Mouse (Mus musculus) stomach, postnatal 0 days (tissue): ENCODE measurements at regions not wholly inside any gene's neighbourhood (a gene's known extent, or its start where the extent isn't known, plus 50 kb on each side); places are given as distances from the start of the nearest gene placed in this dataset.

Experiments used
- ATAC-seq: fragments of 200-750 bp; cut with Nextera tagmentation; 2 replicates; pipeline ENCODE4 v1.8.0; 2017; ENCODE audit not compliant: low FRiP score, low TSS enrichment
- DNase-seq: peaks from one replicate; pipeline ENCODE4 v3.0.0-alpha.2; 2016; ENCODE audit warnings: low spot score
- H3K27ac ChIP-seq: fragments of 300-500 bp; sonication (generic); replicated peaks from 2 replicates; pipeline ENCODE4 v1.5.1; 2014; ENCODE audit warnings: mild to moderate bottlenecking, control low read depth
- H3K27me3 ChIP-seq: fragments of 300-500 bp; sonication (generic); 2 replicates; pipeline ENCODE4 v1.6.1; 2014; ENCODE audit warnings: low read length; ENCODE audit not compliant: control insufficient read depth, insufficient read depth
- H3K36me3 ChIP-seq: fragments of 300-500 bp; sonication (generic); 2 replicates; pipeline ENCODE4 v1.6.1; 2014; ENCODE audit warnings: low read length, mixed read lengths; ENCODE audit not compliant: control insufficient read depth, insufficient read depth
- H3K4me1 ChIP-seq: fragments of 300-500 bp; sonication (generic); replicated peaks from 2 replicates; pipeline ENCODE4 v1.6.1; 2014; ENCODE audit warnings: antibody characterized with exemption; ENCODE audit not compliant: control insufficient read depth, insufficient read depth
- H3K4me2 ChIP-seq: fragments of 300-500 bp; sonication (generic); replicated peaks from 2 replicates; pipeline ENCODE4 v1.6.1; 2014; ENCODE audit warnings: low read depth, mild to moderate bottlenecking, control low read depth, moderate library complexity
- H3K4me3 ChIP-seq: fragments of 300-500 bp; sonication (generic); 2 replicates; pipeline ENCODE4 v1.5.1; 2014; ENCODE audit warnings: low read depth, low read length, control low read depth
- H3K9ac ChIP-seq: fragments of 300-500 bp; sonication (generic); 2 replicates; pipeline ENCODE4 v1.6.1; 2014; ENCODE audit warnings: mild to moderate bottlenecking, low read length, control low read depth, mixed read lengths
- H3K9me3 ChIP-seq: fragments of 300-500 bp; sonication (generic); 2 replicates; pipeline ENCODE4 v1.6.1; 2016; ENCODE audit warnings: low read length; ENCODE audit not compliant: control insufficient read depth
- CTCF ChIP-seq: IDR thresholded peaks from 2 replicates; pipeline ENCODE4 v1.5.1; 2016; ENCODE audit warnings: antibody characterized with exemption, low read depth, mild to moderate bottlenecking, moderate library complexity
- EP300 ChIP-seq: optimal IDR thresholded peaks from 2 replicates; pipeline ENCODE3; 2016; ENCODE audit warnings: antibody characterized with exemption
- WGBS: fragments of 180-500 bp; shearing (Covaris S2); extraction: QIAGEN DNeasy Blood & Tissue Kit; methylation state at CpG from one replicate; pipeline ENCODE4 v1.1.7; 2014; 5-methylcytosine and 5-hydroxymethylcytosine counted together

- Histone ChIP-seq H3K4me1 (no peaks in the 10 kb centered on the region), H3K9ac (no peak overlapping the region), H3K4me3 (no peak overlapping the region), H3K4me2 (no peak overlapping the region), H3K27ac (no peak overlapping the region), H3K36me3 (no peaks in the 10 kb centered on the region), H3K9me3 (no peaks in the 10 kb centered on the region), H3K27me3 (no peaks in the 10 kb centered on the region)
- WGBS: 83% methylated on average over 2 of the region's 2 CpGs
- TF ChIP-seq EP300 (no peak), CTCF (no peak)
- ATAC-seq (no peak), DNase-seq (no peak)
These were observed 1184.4 kb downstream of the Efna5 start for GRCm38 (mm10) chr17:61696717-61697116.

DNA sequence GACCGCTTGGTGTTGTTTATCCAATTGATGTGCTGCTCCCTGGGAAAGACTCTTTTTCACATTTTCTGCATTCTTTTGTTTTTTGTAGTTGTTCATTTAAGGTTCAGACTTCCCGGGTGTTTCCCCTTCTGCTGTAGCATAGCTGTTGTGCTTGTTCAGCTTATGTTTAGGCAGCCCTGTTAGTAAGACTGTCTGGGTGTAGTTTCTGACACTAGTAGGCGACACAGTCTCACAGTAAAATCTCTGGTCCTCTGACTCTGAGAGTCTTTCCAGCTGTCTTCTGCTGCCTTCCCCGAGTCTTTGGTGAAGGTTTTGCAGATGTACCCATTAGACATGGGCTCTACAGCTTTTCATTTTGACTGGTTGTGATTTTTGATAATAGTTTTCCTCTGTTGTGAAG, 1194.8 kb downstream of the Efna5 start:
- no peak overlapping the region for H3K4me3 ChIP-seq
- WGBS: 54% methylated on average over 4 of the region's 4 CpGs

DNA sequence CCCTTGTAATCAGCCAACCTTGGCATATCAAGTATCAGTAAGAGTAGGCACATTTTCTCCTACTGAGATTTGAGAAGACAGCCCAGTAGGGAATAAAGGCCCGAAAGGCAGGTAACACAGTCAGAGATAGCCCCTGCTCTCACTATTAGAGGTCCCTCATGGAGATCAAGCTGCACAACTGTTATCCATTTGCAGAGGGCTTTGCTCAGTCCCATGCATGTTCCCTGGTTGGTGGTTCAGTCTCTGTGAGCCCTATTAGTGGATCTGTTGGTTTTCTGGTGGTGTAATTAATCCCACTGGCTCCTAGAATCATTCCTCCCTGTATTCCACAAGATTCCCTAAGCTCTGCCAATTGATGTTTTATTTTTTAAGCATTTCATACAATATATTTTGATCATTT, 1196.6 kb downstream of the Efna5 start:
- ATAC-seq: no peak

More for the DNA sequence above, 1194.8 kb downstream of the Efna5 start:
- Histone ChIP-seq H3K9ac (no peak overlapping the region), H3K9me3 (no peaks in the 10 kb centered on the region), H3K27me3 (no peaks in the 10 kb centered on the region), H3K36me3 (no peaks in the 10 kb centered on the region), H3K4me2 (no peak overlapping the region), H3K27ac (no peak overlapping the region), H3K4me1 (no peaks in the 10 kb centered on the region)
- TF ChIP-seq CTCF (peak; percentile 55), EP300 (no peak)
- no peak for DNase-seq
- no peak for ATAC-seq

DNA sequence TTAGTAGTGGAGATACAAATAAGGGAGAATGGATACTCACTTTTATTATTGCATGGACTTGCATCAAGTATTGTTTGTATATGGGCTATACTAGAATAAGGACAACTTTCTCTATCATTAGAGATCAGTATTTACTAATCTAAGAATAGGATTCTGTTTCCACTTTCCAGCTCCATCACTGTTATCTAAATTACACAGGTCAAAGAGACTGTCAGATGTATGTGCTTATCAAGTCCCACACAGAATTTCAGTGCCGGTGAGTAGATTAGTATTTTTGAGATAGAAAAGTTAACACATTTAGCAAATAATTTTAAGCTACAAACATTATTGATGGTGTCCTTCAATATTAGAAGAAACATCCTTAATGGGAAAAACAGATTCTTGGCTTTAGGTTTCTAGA, 1210.5 kb downstream of the Efna5 start:
- H3K27me3 ChIP-seq: no peaks in the 10 kb centered on the region
- ATAC-seq (no peak), DNase-seq (no peak)
- H3K36me3 ChIP-seq: no peaks in the 10 kb centered on the region
- H3K4me1 ChIP-seq: no peaks in the 10 kb centered on the region
- no peak overlapping the region for H3K4me3 ChIP-seq
- no peak for TF ChIP-seq CTCF
- TF ChIP-seq EP300: no peak
- WGBS: 62% methylated on average over 1 of the region's 1 CpGs
- H3K27ac ChIP-seq: no peak overlapping the region
- no peak overlapping the region for H3K9ac ChIP-seq
- H3K9me3 ChIP-seq: no peaks in the 10 kb centered on the region
- no peak overlapping the region for H3K4me2 ChIP-seq

More for the DNA sequence above, 1196.6 kb downstream of the Efna5 start:
- TF ChIP-seq CTCF: no peak
- TF ChIP-seq EP300: no peak
- Histone ChIP-seq H3K9me3 (no peaks in the 10 kb centered on the region), H3K27ac (no peak overlapping the region), H3K4me3 (no peak overlapping the region), H3K4me2 (no peak overlapping the region), H3K4me1 (no peaks in the 10 kb centered on the region), H3K9ac (no peak overlapping the region), H3K27me3 (no peaks in the 10 kb centered on the region), H3K36me3 (no peaks in the 10 kb centered on the region)
- WGBS: 87% methylated on average over 1 of the region's 1 CpGs
- no peak for DNase-seq

DNA sequence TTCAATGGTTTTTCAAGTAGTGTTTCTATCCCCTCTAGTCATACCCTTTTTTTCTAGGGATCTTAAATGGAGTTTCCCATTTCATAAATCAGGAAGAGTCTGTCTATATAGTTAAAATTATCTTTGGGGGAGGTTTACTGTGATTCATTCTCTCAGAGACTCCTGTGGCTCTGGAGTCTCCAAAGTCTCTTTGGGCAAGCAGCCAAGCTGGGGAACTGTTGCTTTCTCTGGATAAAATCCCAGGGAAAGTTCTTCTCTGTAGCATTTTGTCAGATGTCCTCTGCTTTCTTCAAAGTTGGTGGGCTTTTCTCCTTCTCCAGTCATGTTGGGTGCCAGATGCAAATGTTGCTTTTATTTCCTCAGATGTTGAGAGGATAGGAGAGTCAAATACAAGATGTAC, 1213.7 kb downstream of the Efna5 start:
- Histone ChIP-seq H3K9ac (no peak overlapping the region), H3K36me3 (no peaks in the 10 kb centered on the region), H3K4me3 (no peak overlapping the region), H3K4me1 (no peaks in the 10 kb centered on the region), H3K27me3 (no peaks in the 10 kb centered on the region), H3K9me3 (no peaks in the 10 kb centered on the region), H3K27ac (no peak overlapping the region), H3K4me2 (no peak overlapping the region)
- TF ChIP-seq CTCF (no peak), EP300 (no peak)
- no peak for ATAC-seq
- no peak for DNase-seq

DNA sequence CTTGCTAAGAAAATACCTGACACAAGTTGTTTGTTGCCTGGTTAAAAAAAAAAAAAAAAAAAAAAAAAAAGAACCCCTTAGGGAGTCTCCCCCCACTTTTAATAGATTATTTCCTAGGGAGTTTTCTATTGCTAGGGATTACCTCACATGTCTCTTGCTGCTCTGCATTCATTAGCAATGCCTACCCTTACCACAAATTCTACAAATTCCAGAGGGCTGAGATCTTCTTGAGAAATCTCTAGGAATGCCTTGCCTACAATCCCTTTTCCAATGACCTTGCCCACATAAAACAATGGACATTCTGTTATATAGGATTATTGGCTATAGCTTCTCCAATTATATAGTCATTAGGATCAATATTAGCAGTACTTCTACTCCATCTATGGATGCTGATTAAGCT, 1216.2 kb downstream of the Efna5 start:
- H3K36me3 ChIP-seq: no peaks in the 10 kb centered on the region
- no peak for TF ChIP-seq EP300
- TF ChIP-seq CTCF: no peak
- ATAC-seq (no peak), DNase-seq (no peak)
- no peaks in the 10 kb centered on the region for H3K9me3 ChIP-seq
- H3K27ac ChIP-seq: no peak overlapping the region
- no peak overlapping the region for H3K4me2 ChIP-seq
- H3K4me3 ChIP-seq: no peak overlapping the region
- no peak overlapping the region for H3K9ac ChIP-seq
- H3K4me1 ChIP-seq: no peaks in the 10 kb centered on the region
- H3K27me3 ChIP-seq: no peaks in the 10 kb centered on the region

GRCm38 (mm10) chr17:61647576-61647975, 1233.5 kb downstream of the Efna5 start:
- Histone ChIP-seq H3K9me3 (no peaks in the 10 kb centered on the region), H3K27me3 (no peaks in the 10 kb centered on the region), H3K4me3 (no peak overlapping the region), H3K4me2 (no peak overlapping the region), H3K27ac (no peak overlapping the region), H3K4me1 (no peaks in the 10 kb centered on the region), H3K36me3 (no peaks in the 10 kb centered on the region), H3K9ac (no peak overlapping the region)
- TF ChIP-seq CTCF (no peak), EP300 (no peak)
- DNase-seq (no peak), ATAC-seq (no peak)
